Mouse (Mus musculus): ENCODE measurements around the gene Akr1c18. TPM values are rescaled to one million over a fixed set of nuclear protein-coding genes. Genes with fewer than 3 reads are reported as not detected.

Akr1c18 gene
- polyA plus RNA-seq (2017; shearing (Covaris generic)) = 0.26 TPM

DNA sequence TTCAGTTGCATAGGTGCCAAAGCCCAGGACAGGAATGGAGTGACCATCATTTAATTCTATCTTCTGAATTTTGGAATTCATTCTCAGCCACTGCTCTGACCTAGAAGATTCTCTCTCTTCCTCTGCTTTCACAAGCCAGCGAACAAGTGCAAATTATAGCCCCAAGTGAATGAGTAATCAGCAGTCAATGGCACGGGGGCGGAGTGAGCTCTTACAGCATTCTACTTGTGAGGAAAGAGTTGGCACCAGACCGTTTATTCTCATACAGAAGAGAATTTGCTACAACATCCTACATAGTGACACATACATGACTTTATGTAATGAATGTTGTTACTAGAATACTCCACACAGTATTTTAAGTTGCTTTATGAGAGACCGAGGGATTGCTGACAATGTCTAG lies at the start of gene Akr1c18:
Akr1c18 (minus strand) TSS at position 137 of the 400 bp plus-strand sequence.

DNA sequence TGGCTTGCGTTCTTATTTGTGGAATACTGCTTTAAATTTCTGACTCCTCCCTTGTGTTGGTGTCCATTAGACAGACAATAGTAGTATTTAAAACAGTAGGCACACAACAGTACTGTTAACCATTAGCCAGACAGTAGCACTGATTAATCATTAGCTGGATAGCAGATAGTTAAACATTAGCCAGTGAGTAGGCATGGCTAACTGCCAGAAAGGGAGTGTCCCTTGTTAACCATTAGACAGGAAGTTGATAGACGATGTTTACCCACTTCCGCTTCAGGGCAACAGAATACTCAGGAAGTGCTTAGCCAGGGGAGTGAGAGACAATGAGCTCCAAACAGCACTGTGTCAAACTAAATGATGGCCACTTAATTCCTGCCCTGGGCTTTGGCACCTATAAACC lies 40.5 kb upstream of the Akr1c18 start, which contains the start of gene Akr1c13:
Akr1c13 (plus strand) TSS at position 247 of the 400 bp plus-strand sequence.

Other genes starting within 250 kb of the Akr1c18 start
- gene Net1, start 232.4 kb downstream of the Akr1c18 start, polyA plus RNA-seq (2017; shearing (Covaris generic)) = 37.3 TPM
- 0.27 TPM for gene Tubal3, start 232.4 kb downstream of the Akr1c18 start, polyA plus RNA-seq (2017; shearing (Covaris generic))
- not detected for gene Ucn3, start 205.3 kb downstream of the Akr1c18 start, polyA plus RNA-seq (2017; shearing (Covaris generic))
- not detected for gene Akr1c14, start 101.6 kb downstream of the Akr1c18 start, polyA plus RNA-seq (2017; shearing (Covaris generic))
- gene Akr1c13, start 40.5 kb upstream of the Akr1c18 start, polyA plus RNA-seq (2017; shearing (Covaris generic)) = 37.3 TPM
- gene Akr1c19, start 78.0 kb upstream of the Akr1c18 start, polyA plus RNA-seq (2017; shearing (Covaris generic)) = not detected
- 6.5 TPM for gene Akr1c12, start 128.8 kb upstream of the Akr1c18 start, polyA plus RNA-seq (2017; shearing (Covaris generic))